Mouse (Mus musculus) hindbrain, postnatal 0 days (tissue): Measurements from ENCODE around the gene Shkbp1. TPM values are rescaled to one million over a fixed set of nuclear protein-coding genes. Genes with fewer than 3 reads are reported as not detected.

Experiments
- ATAC-seq: fragments of 200-750 bp; cut with Nextera tagmentation; 2 replicates; pipeline ENCODE4 v1.8.0; 2017; ENCODE audit warnings: mild to moderate bottlenecking, moderate TSS enrichment, moderate library complexity
- DNase-seq: peaks from one replicate; pipeline ENCODE4 v3.0.0-alpha.2; 2015; ENCODE audit warnings: low spot score
- H3K27ac ChIP-seq: fragments of 300-500 bp; sonication (generic); 2 replicates; pipeline ENCODE4 v1.5.1; 2014; ENCODE audit warnings: mild to moderate bottlenecking
- H3K27me3 ChIP-seq: fragments of 300-500 bp; sonication (generic); 2 replicates; pipeline ENCODE4 v1.6.1; 2014; ENCODE audit warnings: low read length, mixed read lengths; ENCODE audit not compliant: insufficient read depth
- H3K36me3 ChIP-seq: fragments of 300-500 bp; sonication (generic); 2 replicates; pipeline ENCODE4 v1.6.1; 2014; ENCODE audit warnings: low read length, mixed read lengths; ENCODE audit not compliant: insufficient read depth
- H3K4me1 ChIP-seq: fragments of 300-500 bp; sonication (generic); 2 replicates; pipeline ENCODE4 v1.6.1; 2014; ENCODE audit warnings: antibody characterized with exemption, low read length, mixed read lengths; ENCODE audit not compliant: insufficient read depth
- H3K4me2 ChIP-seq: fragments of 300-500 bp; sonication (generic); 2 replicates; pipeline ENCODE4 v1.6.1; 2014; ENCODE audit warnings: low read depth, mild to moderate bottlenecking, low read length, moderate library complexity, mixed read lengths
- H3K4me3 ChIP-seq: fragments of 300-500 bp; sonication (generic); 2 replicates; pipeline ENCODE4 v1.5.1; 2014; ENCODE audit warnings: low read length
- H3K9ac ChIP-seq: fragments of 300-500 bp; sonication (generic); replicated peaks from 2 replicates; pipeline ENCODE4 v1.6.1; 2014; ENCODE audit warnings: mild to moderate bottlenecking, low read length, moderate library complexity, mixed read lengths
- H3K9me3 ChIP-seq: fragments of 300-500 bp; sonication (generic); 2 replicates; pipeline ENCODE4 v1.6.1; 2016; ENCODE audit warnings: low read length, mixed read lengths
- CTCF ChIP-seq: IDR thresholded peaks from 2 replicates; pipeline ENCODE4 v1.5.1; 2016; ENCODE audit warnings: antibody characterized with exemption, control low read depth, low read depth
- WGBS: fragments of 180-500 bp; shearing (Covaris S2); extraction: QIAGEN DNeasy Blood & Tissue Kit; methylation state at CpG from one replicate; pipeline ENCODE4 v1.1.7; 2014; 5-methylcytosine and 5-hydroxymethylcytosine counted together
- polyA plus RNA-seq: library from polyadenylated mRNA; unstranded; fragments of >200 nt; fragmentation: Nextera tagmentation; extraction: Ambion mirVana; gene quantifications from 2 replicates; pipeline ENCODE4 v1.2.1, GENCODE M21; 2015
- total RNA-seq: library from RNA; depleted of rRNA; stranded (reverse); fragments of >200 nt; gene quantifications from 2 replicates; pipeline ENCODE4 v1.2.3, GENCODE M21; 2014

Gene Shkbp1
- total and polyA plus RNA-seq, 2 experiments from 2014 or later, result 20.2 to 31.2 TPM

DNA sequence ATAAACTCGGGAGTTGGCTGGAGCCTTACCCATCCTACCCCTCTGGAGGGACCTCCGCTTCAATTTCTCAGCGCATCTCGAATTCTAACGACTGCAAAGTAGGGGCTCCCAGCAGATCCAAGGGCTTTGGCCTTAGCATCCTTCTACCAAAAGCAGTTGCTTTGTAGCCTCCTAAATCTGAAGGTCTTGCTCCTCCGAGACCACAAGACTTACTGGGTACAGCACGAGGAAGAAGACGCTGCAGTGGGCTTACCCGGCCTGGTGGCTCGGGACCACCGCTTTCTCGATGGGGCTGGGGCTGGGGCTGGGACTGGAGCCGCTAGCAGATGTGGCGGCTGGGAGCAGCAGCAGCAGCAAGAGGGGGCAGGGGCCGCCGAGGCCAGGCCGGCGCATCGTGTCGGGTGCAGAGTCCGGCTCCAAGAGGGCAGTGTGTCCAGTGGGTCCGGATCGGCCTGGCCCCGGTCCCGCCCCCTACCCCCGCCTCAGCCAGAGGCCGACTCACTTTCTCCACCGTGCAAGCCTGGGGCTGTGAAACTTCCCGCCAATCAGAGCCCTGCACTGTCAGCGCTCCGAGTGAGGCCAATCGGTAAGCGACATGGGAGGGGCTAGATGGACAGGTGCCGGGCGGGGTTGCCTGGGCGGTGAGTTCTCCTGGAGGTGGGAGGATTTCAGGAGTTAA lies 18.5 kb downstream of the Shkbp1 start, which contains the start of gene Ltbp4:
Gene Ltbp4 (minus strand): TSS at position 518 of the 679 bp plus-strand sequence.
- WGBS, result 5% methylated on average over 36 of the region's 36 CpGs
- no peak for ATAC-seq
- no peak for DNase-seq
- no peaks in the 10 kb centered on the region for H3K9me3 ChIP-seq
- no peak for TF ChIP-seq CTCF
- H3K27ac ChIP-seq, result no peak within 1 kb of the TSS
- peaks cover 37% of the 10 kb centered on the region for H3K27me3 ChIP-seq
- H3K4me3 ChIP-seq, result peak within 1 kb of the TSS; percentile 31
- peaks cover 4% of the 10 kb centered on the region for H3K36me3 ChIP-seq
- peaks cover 19% of the 10 kb centered on the region; the same call in 1 of the 2 replicates for H3K4me1 ChIP-seq
- peak within 1 kb of the TSS; percentile 49 for H3K4me2 ChIP-seq
- 0 out of 2 replicates have a peak within 1 kb of the TSS, but pooled peaks have one; percentile 25 for H3K9ac ChIP-seq

DNA sequence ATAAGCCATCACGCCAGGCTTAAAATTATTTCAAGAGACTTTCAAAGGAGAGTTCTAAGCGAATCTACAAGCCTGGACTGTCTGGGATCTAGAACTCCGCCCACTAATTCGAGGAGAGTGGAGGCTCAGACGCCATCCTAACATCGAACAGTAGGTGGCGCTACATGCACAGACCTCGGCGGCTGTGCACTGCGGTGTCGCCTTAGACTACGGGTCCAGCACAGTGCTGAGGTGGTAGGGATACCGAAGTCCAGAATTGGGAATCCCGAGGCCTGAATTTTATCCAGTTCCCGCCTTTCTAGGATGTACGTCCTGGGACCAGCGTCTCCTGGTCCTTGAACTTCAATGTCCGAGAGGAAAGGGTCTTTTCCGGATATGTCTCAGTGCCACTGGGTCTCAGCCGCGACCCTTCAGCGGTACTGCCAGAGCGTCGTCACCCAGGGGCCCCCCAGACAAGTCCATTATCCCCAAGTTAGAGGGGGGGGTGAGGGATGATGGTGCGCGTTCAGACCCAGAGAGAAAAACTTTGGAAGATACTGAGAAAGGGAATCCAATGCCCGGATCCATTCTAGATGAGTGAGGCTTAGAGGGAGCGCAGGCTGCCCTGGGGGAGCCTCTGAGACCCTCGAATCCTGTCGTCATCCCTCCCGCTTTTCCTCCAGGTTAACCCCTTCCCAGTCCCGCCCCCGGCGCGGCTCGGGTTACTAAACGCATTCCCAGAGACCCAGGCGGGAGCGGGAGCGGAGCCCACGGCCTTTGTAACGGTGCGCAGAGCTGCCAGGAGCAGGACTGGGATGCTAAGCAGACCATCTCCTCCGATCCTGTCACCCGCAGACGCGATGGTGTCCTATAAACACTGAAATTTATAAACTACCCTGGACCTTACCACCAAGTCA lies 19.6 kb downstream of the Shkbp1 start:
- no peaks in the 10 kb centered on the region for H3K9me3 ChIP-seq
- peaks cover 20% of the 10 kb centered on the region for H3K4me1 ChIP-seq
- ATAC-seq (peak; percentile 82), DNase-seq (peak; percentile 94)
- H3K27me3 ChIP-seq, result peaks cover 41% of the 10 kb centered on the region
- WGBS, result 1% methylated on average over 47 of the region's 47 CpGs
- H3K27ac ChIP-seq, result no peak overlapping the region
- H3K4me2 ChIP-seq, result peak overlapping the region; percentile 49
- H3K9ac ChIP-seq, result 0 out of 2 replicates have a peak overlapping the region, but pooled peaks have one; percentile 25
- peak; percentile 98 for TF ChIP-seq CTCF
- H3K36me3 ChIP-seq, result no peaks in the 10 kb centered on the region
- peak overlapping the region; percentile 31 for H3K4me3 ChIP-seq

DNA sequence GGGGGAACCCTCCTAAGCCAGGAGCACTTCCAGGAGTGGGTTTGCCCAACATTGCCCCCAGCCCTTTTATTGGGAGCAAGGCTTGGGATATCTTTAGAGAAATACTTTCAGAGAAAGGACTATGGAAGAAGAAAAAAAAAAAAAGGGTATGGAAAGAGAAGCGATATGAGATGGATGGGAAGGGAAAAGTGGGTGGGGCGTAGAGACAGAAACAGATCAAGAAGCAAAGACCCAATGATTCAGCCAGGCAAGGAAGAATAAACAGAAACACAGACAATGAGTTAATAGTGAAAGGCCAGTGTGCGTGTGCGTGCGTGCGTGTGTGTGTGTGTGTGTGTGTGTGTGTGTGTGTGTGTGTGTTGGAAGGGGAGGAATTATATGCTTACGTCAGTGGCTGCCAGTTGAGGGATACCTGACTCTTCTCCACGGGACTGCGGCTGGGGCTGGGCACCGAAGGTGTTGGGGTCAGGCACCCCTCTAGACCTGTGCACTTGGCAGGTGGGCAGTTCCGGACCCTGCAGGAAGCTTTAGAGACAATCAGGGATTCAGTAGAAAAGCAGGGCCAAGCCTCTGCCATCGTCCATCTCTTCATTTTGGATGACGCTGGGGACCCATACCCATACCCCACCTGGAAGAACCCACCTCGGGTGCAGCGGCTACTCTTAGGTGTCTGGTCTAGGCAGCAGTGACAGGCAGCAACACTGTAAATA lies 20.7 kb downstream of the Shkbp1 start:
- no peak for DNase-seq
- Histone ChIP-seq H3K9ac (no peak overlapping the region), H3K4me1 (peaks cover 26% of the 10 kb centered on the region), H3K36me3 (no peaks in the 10 kb centered on the region), H3K4me3 (no peak overlapping the region), H3K27ac (no peak overlapping the region), H3K4me2 (no peak overlapping the region), H3K9me3 (no peaks in the 10 kb centered on the region), H3K27me3 (peaks cover 51% of the 10 kb centered on the region)
- no peak for TF ChIP-seq CTCF
- 59% methylated on average over 15 of the region's 15 CpGs for WGBS
- ATAC-seq, result no peak

DNA sequence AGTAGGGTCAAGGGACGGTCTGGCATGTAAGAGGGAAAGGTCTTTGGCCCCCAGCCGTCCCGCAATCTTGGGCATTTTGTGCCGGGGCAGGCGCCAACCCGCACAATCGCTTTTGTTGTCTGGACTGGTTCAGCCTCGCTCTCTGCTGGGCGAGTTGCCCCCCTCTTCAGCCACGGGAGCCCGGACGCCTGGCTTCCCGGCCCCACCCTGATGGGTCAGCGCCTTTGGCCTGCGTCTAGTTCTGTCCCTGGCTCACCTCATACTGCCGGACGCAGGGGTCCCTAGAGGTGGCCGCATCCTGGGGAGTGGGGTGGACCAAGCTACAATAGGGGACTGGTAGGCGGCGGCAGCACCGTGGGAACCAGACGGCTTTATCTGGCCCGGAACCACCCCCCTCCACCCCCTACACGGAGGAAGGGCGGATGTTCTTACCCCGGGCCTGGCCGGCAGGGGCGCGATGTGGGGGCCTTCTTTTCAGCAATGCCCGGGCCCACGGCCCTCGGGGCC lies 21.4 kb downstream of the Shkbp1 start:
- 5% methylated on average over 32 of the region's 32 CpGs for WGBS
- ATAC-seq, result no peak
- H3K27ac ChIP-seq, result no peak overlapping the region
- H3K4me3 ChIP-seq, result no peak overlapping the region
- H3K9me3 ChIP-seq, result no peaks in the 10 kb centered on the region
- no peaks in the 10 kb centered on the region for H3K36me3 ChIP-seq
- H3K9ac ChIP-seq, result no peak overlapping the region
- peaks cover 58% of the 10 kb centered on the region for H3K27me3 ChIP-seq
- TF ChIP-seq CTCF, result peak; percentile 27; the same call in 1 of the 2 replicates
- DNase-seq, result no peak
- 0 out of 2 replicates have a peak overlapping the region, but pooled peaks have one; percentile 3 for H3K4me2 ChIP-seq
- peaks cover 28% of the 10 kb centered on the region for H3K4me1 ChIP-seq

DNA sequence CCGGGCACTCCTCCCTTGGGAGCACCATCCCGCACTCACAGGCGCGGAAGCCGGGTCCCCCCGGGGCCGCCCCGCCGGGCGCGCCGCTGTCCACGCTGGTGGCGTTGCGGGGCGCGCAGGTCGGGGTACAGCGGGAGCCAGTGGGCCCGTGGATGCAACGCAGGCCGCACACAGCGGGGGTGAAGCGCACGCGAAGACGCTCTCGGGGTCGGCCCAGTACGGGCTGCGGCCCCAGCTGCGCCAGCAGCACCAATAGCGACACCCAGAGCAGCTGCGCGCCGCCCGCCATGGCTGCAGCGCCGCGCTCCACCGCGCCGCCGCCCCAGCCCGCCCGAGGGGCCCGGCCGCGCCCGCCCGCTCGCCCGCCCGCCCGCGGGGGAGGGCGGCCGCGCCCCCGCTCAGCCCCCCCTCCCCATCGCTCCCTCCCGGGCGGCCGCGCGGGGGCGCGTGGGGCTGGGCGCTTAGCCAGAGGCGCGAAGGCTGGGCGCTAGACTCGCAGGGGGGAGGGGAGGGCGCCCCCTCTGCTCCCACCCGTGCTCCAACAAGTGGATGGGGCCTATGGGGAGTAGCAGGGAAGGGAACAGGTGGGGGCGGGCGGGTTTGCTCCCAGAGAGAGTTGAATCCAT lies 22.4 kb downstream of the Shkbp1 start:
- peak overlapping the region; percentile 87 for H3K4me2 ChIP-seq
- ATAC-seq, result no peak
- TF ChIP-seq CTCF, result no peak
- peaks cover 29% of the 10 kb centered on the region for H3K4me1 ChIP-seq
- H3K9me3 ChIP-seq, result no peaks in the 10 kb centered on the region
- peaks cover 68% of the 10 kb centered on the region for H3K27me3 ChIP-seq
- peak overlapping the region; percentile 45 for H3K4me3 ChIP-seq
- peak overlapping the region; percentile 44; the same call in 1 of the 2 replicates for H3K9ac ChIP-seq
- DNase-seq, result peak; percentile 15
- no peak overlapping the region for H3K27ac ChIP-seq
- WGBS, result under 1% methylated on average over 54 of the region's 77 CpGs
- H3K36me3 ChIP-seq, result no peaks in the 10 kb centered on the region
